Mouse (Mus musculus) heart, postnatal 4 days (tissue): ENCODE measurements around the gene Gm17657. TPM values are rescaled to one million over a fixed set of nuclear protein-coding genes. Genes with fewer than 3 reads are reported as not detected.
"Not testable (repeated sequence)": the region's sequence is repeated elsewhere in the genome, so short reads cannot be mapped to it uniquely, and the experiment has no call there.

ENCODE experiments used
- DNase-seq: peaks from one replicate; pipeline ENCODE4 v3.0.0; 2021
- total RNA-seq, 2 experiments: library from RNA; stranded (reverse); gene quantifications; 2 replicates each; pipeline ENCODE4 v1.2.3; 2021

The Gm17657 gene
- total RNA-seq, 2 experiments from 2014 or later, result not detected

- DNase-seq, result no peak
These were observed 48.5 kb downstream of the Gm17657 start for GRCm38 (mm10) chr17:29500802-29501469.

DNA sequence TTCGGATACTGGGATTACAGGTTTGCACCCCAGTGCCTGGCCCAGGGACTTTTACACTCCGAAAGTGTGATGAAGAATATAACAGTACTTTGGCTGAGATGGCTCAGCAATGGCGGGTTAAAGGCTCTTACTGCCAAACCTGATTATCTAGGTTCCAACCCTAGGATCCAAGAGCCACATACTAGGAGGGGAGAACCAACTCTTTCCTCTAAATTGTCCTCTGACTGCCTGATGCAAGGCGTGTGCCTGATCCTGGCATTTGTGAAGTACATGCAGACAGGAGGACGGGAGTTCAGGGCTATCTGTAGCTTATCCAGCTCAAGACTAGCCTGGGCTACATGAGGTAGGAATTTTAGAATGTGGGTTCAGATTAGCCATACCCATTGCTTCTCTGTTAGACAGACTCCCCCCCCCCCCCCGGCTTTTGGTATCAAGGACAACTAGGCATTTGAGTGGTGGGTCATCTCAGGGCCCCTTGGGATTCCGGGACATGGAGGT, 49.1 kb downstream of the Gm17657 start:
- DNase-seq, result no peak

DNA sequence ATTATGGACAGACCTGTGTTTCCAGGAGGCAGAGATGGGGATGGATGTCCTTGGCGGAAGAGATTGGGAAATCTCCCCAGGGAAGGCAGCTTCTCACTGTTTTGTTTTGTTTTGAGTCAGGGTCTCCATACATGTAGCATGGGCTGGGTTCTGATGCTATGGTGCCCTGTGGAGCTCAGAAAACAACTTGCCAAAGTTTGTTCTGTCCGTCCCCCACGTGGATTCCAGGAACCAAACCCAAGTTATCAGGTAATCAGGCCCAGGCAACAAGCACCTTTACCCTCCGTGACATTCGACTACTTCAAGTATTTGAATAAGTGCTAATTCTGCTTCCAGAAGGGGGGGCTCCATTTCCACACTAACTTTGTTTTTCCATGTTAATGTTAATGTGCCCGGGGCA, 49.9 kb downstream of the Gm17657 start:
- no peak for DNase-seq

- DNase-seq, result not testable (repeated sequence)
These were observed 50.5 kb downstream of the Gm17657 start for GRCm38 (mm10) chr17:29498952-29499351.

DNA sequence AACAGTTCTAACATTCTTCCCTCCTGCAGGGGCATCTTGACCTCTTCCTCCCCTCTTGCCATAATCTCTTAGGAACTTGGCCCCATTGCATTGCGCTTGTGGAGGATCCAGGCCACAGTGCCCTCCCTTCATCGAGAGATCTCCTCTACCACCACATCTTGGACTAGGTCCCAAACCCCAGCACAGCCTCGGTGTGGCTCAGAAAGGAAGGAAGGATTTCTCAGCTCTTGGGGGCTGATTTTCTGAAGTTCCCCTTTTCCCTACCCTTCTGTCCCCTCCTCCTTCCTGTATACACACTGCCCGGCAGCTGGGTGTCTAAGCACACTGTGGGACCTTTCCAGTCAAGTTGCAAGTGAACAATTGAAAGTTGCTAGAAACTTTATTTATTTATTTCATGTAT, 51.4 kb downstream of the Gm17657 start:
- DNase-seq, result no peak

DNA sequence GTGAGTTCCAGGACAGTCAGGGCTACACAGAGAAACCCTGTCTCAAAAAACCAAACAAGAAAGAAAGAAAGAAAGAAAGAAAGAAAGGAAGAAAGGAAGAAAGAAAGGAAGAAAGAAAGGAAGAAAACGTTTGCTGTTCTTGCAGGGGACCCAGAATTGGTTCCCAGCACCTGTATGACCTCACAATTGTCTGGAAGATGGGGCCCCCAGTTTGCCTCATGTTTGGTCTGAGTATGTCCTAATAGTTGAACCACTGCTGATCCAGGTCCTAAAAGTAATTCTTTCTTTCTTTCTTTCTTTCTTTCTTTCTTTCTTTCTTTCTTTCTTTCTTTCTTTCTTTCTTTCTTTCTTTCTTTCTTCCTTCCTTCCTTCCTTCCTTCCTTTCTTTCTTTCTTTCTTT, 52.0 kb downstream of the Gm17657 start:
- DNase-seq, result not testable (repeated sequence)

- no peak for DNase-seq
These were observed 52.4 kb downstream of the Gm17657 start for GRCm38 (mm10) chr17:29497071-29497354.

DNA sequence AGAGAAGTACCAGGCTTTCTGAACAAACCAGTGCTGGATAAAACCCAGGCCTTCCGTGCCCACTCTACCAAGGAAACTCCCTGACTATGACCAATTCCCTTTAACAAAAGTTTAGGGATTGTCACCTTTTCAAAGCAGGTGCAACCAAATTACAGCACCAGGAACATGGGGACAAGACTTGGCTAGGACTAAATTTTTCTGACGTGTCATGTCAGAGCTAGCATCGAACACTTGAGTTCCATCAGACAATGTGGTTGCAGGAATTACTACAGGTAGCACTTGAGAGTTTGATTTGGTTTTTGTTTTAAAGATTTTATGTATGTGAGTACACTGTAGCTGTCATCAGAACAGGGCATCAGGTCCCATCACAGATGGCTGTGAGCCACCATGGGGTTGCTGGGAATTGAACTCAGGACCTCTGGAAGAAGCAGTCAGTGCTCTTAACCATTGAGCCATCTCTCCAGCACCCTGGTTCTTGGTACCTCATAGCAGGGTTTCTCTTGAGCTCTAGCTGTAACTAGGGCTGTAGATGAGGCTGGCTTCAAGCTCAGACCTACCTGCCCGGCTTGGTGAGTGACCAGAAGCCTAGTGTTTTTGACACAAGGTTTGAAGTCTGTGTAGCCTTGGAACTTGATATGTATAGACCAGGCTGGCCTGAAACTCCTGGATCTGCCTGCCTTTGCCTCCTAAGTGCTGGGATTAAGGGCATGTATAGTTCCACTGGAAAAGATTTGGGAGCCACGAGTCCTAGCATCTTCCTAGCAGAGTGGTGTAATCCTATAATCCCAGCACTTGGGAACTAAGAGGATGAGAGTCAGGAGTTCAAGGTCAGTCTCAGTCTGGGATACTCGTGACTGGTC, 53.0 kb downstream of the Gm17657 start:
- no peak for DNase-seq

GRCm38 (mm10) chr17:29494732-29495076, 54.7 kb downstream of the Gm17657 start:
- DNase-seq, result no peak

- no peak for DNase-seq
These were observed 55.2 kb downstream of the Gm17657 start for GRCm38 (mm10) chr17:29494062-29494731.

DNA sequence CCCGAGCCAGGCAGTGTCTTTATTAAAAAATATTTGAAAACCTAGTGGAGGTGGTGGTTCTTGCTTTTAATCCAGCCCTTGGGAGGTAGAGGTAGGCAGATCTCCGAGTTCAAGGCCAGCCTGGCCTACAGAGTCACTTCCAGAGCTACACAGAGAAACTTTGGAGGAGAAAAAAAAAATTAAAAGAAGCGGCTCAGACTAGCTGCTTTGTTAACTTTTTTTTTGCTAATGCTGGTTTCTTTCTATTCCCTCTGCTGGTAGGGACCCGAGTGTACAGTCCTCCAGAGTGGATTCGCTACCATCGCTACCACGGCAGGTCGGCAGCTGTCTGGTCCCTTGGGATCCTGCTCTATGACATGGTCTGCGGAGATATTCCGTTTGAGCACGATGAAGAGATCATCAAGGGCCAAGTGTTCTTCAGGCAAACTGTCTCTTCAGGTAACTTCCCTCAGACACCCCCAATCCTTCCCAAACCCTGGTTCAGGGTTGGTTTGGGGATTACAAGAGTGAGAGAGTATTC, 55.9 kb downstream of the Gm17657 start:
- no peak for DNase-seq

- peak; percentile 79 for DNase-seq
These were observed 56.9 kb downstream of the Gm17657 start for GRCm38 (mm10) chr17:29492269-29493191.

DNA sequence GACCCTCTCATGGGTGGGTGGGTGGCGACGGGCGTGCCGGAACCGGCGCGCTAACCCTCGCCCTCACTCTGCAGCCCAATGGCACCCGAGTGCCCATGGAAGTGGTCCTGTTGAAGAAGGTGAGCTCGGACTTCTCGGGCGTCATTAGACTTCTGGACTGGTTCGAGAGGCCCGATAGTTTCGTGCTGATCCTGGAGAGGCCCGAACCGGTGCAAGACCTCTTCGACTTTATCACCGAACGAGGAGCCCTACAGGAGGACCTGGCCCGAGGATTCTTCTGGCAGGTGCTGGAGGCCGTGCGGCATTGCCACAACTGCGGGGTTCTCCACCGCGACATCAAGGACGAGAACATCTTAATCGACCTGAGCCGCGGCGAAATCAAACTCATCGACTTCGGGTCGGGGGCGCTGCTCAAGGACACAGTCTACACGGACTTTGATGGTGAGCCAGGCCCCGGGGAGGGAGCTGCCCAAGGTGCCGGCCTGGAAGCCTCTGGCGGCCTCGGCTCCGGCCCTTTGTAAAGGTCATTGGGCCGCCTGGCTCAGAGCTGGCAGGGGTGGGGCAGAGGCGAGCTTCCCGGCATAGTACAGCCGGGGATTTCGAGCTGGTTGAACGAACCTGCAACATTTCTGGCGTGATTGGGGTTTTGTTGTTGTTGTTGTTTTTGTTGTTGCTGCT, 57.7 kb downstream of the Gm17657 start:
- DNase-seq, result peak; percentile 70

GRCm38 (mm10) chr17:29490713-29491581, 58.5 kb downstream of the Gm17657 start, which contains the start of gene Pim1:
TSS of gene Pim1 (plus strand) at chr17:29490753.
- peak; percentile 70 for DNase-seq

- DNase-seq, result peak; percentile 100
These were observed 59.3 kb downstream of the Gm17657 start for GRCm38 (mm10) chr17:29489971-29490712.

GRCm38 (mm10) chr17:29488978-29489970, 60.2 kb downstream of the Gm17657 start:
- peak; percentile 62 for DNase-seq

DNA sequence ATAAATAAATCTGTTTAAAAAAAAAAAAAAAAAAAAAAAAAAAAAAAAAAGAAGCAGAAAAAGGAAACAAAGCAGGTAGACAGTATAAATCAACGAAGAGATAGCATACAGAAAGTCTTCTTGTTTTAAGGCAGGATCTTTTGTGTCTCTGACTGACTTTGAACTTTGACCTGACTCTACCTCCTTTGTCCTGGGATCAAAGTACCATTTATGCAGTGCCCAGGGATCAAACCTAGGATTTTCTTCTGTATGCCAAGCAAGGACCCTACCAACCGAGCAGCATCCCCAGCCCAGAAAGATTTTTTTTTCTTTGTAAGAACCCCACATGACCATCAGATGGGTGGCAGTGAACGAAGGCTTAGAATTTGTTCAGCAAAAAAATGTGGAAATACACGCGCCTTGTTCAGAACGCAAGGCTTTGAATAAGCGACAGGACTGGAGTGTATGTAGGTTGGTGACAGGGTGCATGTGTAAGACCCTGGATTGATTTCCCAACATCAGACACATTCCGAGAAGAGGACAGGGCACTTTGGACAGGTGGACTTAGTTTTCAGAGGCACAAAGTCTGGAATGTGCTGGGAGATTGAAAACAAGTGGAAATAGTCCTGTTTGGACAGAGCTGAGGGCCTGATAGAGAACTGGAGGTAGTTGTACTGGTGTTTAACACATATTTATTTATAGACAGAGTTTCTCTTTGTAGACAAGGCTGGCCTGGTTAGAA, 61.0 kb downstream of the Gm17657 start:
- DNase-seq, result no peak
